Mouse (Mus musculus): ENCODE measurements around the gene 2410004P03Rik. TPM values are rescaled to one million over a fixed set of nuclear protein-coding genes. Genes with fewer than 3 reads are reported as not detected.

2410004P03Rik gene
- polyA plus RNA-seq (2011; ENCODE audit: insufficient read depth, insufficient read length, low read depth, missing spikeins) = 0.28 and 0.90 TPM in 2 replicates

DNA sequence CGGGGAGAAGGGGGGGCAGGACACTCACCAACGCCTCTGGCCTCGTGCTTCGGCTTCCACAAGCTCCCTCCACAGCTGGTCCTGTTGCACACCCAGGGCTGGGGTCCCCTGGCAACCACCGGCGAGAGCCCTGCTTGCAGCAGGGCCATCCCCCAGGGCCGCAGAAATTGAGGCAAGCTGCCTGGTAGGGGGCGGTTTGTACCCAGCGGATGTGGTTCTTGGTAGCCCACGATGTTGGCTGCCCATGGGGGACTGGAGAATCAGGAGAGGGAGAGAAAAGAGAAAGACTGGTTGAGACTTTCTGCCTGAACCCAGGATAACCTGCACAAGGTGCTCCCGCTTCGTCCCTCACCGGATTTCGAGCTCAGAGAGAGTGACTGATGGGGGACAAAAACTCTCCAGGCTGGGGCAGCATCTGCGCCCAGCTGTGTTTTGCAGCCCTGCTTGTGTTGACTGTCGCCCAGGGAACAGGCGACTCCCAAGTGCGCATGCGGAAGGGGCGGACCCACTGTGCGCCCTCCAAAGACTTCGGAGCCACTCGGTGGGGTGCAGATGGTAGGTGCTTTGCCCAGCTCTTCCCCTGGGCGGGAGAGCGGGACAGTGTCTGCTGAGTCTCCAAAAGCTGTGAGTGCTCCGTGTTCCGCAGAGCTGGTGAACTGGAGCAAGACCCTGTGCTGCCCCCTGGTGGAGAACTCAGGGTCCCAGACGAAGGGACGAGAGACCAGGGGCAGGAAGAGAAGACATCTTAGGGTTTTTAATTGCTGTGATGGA is at the start of gene 2410004P03Rik:
2410004P03Rik (minus strand) TSS at position 628 of the 771 bp plus-strand sequence.
- Histone ChIP-seq H3K36me3 (ENCODE audit: control insufficient read depth, insufficient read depth, low read length, poor library complexity, severe bottlenecking) (no peaks in the 10 kb centered on the region), H3K9me3 (replicated peaks; ENCODE audit: control insufficient read depth, insufficient read depth, low read length, poor library complexity, severe bottlenecking) (peaks cover 4% of the 10 kb centered on the region), H3K4me3 (ENCODE audit: low read depth, low read length) (peak within 1 kb of the TSS; percentile 81), H3K9ac (ENCODE audit: low read depth, poor library complexity, severe bottlenecking) (peak within 1 kb of the TSS; percentile 25; the same call in 1 of the 2 replicates), H3K27me3 (ENCODE audit: control insufficient read depth, insufficient read depth, low read length, poor library complexity, severe bottlenecking) (no peaks in the 10 kb centered on the region), H3K27ac (ENCODE audit: insufficient read depth, low read length) (no peak within 1 kb of the TSS), H3K4me1 (ENCODE audit: control insufficient read depth, insufficient read depth, low read length) (no peaks in the 10 kb centered on the region)
- no peak for TF ChIP-seq EP300 (IDR thresholded peaks at IDR 0.05; ENCODE audit: insufficient read depth, low read depth, low read length)
- TF ChIP-seq CTCF (IDR thresholded peaks at IDR 0.05; ENCODE audit: low read depth, low read length) = peak; percentile 90

GRCm38 (mm10) chr12:17061183-17061722 is 49.7 kb upstream of the 2410004P03Rik start:
- H3K9ac ChIP-seq (ENCODE audit: low read depth, poor library complexity, severe bottlenecking) = no peak overlapping the region

GRCm38 (mm10) chr12:17058490-17058889 is 47.0 kb upstream of the 2410004P03Rik start:
- Histone ChIP-seq H3K9ac (ENCODE audit: low read depth, poor library complexity, severe bottlenecking) (no peak overlapping the region), H3K36me3 (ENCODE audit: control insufficient read depth, insufficient read depth, low read length, poor library complexity, severe bottlenecking) (no peaks in the 10 kb centered on the region), H3K4me3 (ENCODE audit: low read depth, low read length) (no peak overlapping the region), H3K27ac (ENCODE audit: insufficient read depth, low read length) (no peak overlapping the region), H3K27me3 (ENCODE audit: control insufficient read depth, insufficient read depth, low read length, poor library complexity, severe bottlenecking) (no peaks in the 10 kb centered on the region), H3K4me1 (ENCODE audit: control insufficient read depth, insufficient read depth, low read length) (no peaks in the 10 kb centered on the region), H3K9me3 (replicated peaks; ENCODE audit: control insufficient read depth, insufficient read depth, low read length, poor library complexity, severe bottlenecking) (no peaks in the 10 kb centered on the region)
- TF ChIP-seq CTCF (IDR thresholded peaks at IDR 0.05; ENCODE audit: low read depth, low read length) = no peak
- TF ChIP-seq POLR2A (IDR thresholded peaks at IDR 0.05; ENCODE audit: insufficient read depth, low read length) = no peak
- no peak for TF ChIP-seq EP300 (IDR thresholded peaks at IDR 0.05; ENCODE audit: insufficient read depth, low read depth, low read length)

More at GRCm38 (mm10) chr12:17061183-17061722, 49.7 kb upstream of the 2410004P03Rik start:
- no peaks in the 10 kb centered on the region for H3K4me1 ChIP-seq (ENCODE audit: control insufficient read depth, insufficient read depth, low read length)
- H3K27ac ChIP-seq (ENCODE audit: insufficient read depth, low read length) = no peak overlapping the region
- H3K9me3 ChIP-seq (replicated peaks; ENCODE audit: control insufficient read depth, insufficient read depth, low read length, poor library complexity, severe bottlenecking) = no peaks in the 10 kb centered on the region
- no peaks in the 10 kb centered on the region for H3K36me3 ChIP-seq (ENCODE audit: control insufficient read depth, insufficient read depth, low read length, poor library complexity, severe bottlenecking)
- TF ChIP-seq CTCF (IDR thresholded peaks at IDR 0.05; ENCODE audit: low read depth, low read length) (no peak), EP300 (IDR thresholded peaks at IDR 0.05; ENCODE audit: insufficient read depth, low read depth, low read length) (no peak), POLR2A (IDR thresholded peaks at IDR 0.05; ENCODE audit: insufficient read depth, low read length) (no peak)
- no peaks in the 10 kb centered on the region for H3K27me3 ChIP-seq (ENCODE audit: control insufficient read depth, insufficient read depth, low read length, poor library complexity, severe bottlenecking)
- H3K4me3 ChIP-seq (ENCODE audit: low read depth, low read length) = no peak overlapping the region

DNA sequence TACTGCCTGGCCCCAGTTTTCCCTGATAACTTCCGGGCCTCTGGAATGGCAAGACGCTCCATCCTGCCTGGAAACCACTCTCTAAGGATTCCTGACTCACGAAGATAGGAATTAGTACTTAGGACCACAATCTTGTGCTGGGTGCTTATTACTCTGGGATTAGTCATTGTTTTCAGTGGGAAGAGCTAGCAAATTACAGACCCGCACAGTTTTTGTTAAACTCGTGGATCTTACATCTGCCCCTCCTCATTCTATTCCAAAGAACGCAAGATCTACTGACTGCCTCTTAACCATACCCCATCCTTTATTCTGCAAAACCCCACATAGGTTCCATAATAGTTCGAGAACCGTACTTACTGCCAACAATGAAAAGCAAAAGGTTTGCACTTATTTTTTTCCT is 45.6 kb upstream of the 2410004P03Rik start:
- Histone ChIP-seq H3K9ac (ENCODE audit: low read depth, poor library complexity, severe bottlenecking) (no peak overlapping the region), H3K36me3 (ENCODE audit: control insufficient read depth, insufficient read depth, low read length, poor library complexity, severe bottlenecking) (no peaks in the 10 kb centered on the region), H3K27ac (ENCODE audit: insufficient read depth, low read length) (no peak overlapping the region), H3K9me3 (replicated peaks; ENCODE audit: control insufficient read depth, insufficient read depth, low read length, poor library complexity, severe bottlenecking) (no peaks in the 10 kb centered on the region), H3K4me3 (ENCODE audit: low read depth, low read length) (no peak overlapping the region), H3K4me1 (ENCODE audit: control insufficient read depth, insufficient read depth, low read length) (no peaks in the 10 kb centered on the region), H3K27me3 (ENCODE audit: control insufficient read depth, insufficient read depth, low read length, poor library complexity, severe bottlenecking) (no peaks in the 10 kb centered on the region)
- TF ChIP-seq CTCF (IDR thresholded peaks at IDR 0.05; ENCODE audit: low read depth, low read length) = no peak
- no peak for TF ChIP-seq EP300 (IDR thresholded peaks at IDR 0.05; ENCODE audit: insufficient read depth, low read depth, low read length)
- no peak for TF ChIP-seq POLR2A (IDR thresholded peaks at IDR 0.05; ENCODE audit: insufficient read depth, low read length)

DNA sequence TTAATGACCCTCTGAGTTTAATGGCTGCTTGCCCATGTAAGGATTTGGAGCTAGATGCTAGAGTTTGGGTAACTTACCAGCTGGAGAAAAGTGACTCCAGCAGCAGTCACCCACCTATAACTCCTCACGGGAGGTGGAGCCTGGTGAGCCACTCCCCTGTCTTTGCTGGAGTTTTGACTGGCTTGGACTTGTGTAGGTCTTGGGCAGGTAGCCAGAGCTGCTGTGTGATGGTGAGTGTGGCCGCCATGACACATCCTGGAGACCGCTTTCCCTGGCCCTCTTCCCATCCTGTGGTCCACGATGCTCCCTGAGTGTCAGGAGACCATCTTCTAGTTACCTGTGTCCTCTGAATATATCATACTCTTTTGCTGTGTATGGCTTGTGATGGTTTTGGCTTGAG is 44.2 kb upstream of the 2410004P03Rik start:
- Histone ChIP-seq H3K4me1 (ENCODE audit: control insufficient read depth, insufficient read depth, low read length) (no peaks in the 10 kb centered on the region), H3K36me3 (ENCODE audit: control insufficient read depth, insufficient read depth, low read length, poor library complexity, severe bottlenecking) (no peaks in the 10 kb centered on the region), H3K9me3 (replicated peaks; ENCODE audit: control insufficient read depth, insufficient read depth, low read length, poor library complexity, severe bottlenecking) (no peaks in the 10 kb centered on the region), H3K27me3 (ENCODE audit: control insufficient read depth, insufficient read depth, low read length, poor library complexity, severe bottlenecking) (no peaks in the 10 kb centered on the region), H3K4me3 (ENCODE audit: low read depth, low read length) (no peak overlapping the region), H3K9ac (ENCODE audit: low read depth, poor library complexity, severe bottlenecking) (no peak overlapping the region), H3K27ac (ENCODE audit: insufficient read depth, low read length) (no peak overlapping the region)
- TF ChIP-seq POLR2A (IDR thresholded peaks at IDR 0.05; ENCODE audit: insufficient read depth, low read length) (no peak), CTCF (IDR thresholded peaks at IDR 0.05; ENCODE audit: low read depth, low read length) (no peak), EP300 (IDR thresholded peaks at IDR 0.05; ENCODE audit: insufficient read depth, low read depth, low read length) (no peak)

DNA sequence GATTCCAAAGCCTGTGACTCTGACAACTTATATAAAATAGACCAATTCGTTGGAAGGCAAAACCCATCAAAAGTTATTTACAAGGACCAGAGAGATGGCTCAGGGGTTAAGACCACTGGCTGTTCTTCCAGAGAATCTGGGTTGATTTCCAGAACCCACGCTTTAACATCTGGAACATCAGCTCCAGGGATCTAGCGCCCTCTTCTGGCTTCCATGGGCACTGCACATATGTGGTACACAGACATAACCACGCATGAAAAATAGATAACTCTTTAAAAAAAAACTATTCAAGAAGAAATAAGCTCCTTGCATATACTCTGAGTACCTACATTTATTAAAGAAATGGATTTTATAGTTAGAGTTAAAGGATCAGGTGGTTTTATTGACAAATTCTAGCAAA is 43.2 kb upstream of the 2410004P03Rik start:
- no peaks in the 10 kb centered on the region for H3K27me3 ChIP-seq (ENCODE audit: control insufficient read depth, insufficient read depth, low read length, poor library complexity, severe bottlenecking)
- H3K9ac ChIP-seq (ENCODE audit: low read depth, poor library complexity, severe bottlenecking) = no peak overlapping the region
- H3K4me3 ChIP-seq (ENCODE audit: low read depth, low read length) = no peak overlapping the region
- H3K9me3 ChIP-seq (replicated peaks; ENCODE audit: control insufficient read depth, insufficient read depth, low read length, poor library complexity, severe bottlenecking) = no peaks in the 10 kb centered on the region
- H3K36me3 ChIP-seq (ENCODE audit: control insufficient read depth, insufficient read depth, low read length, poor library complexity, severe bottlenecking) = no peaks in the 10 kb centered on the region
- TF ChIP-seq EP300 (IDR thresholded peaks at IDR 0.05; ENCODE audit: insufficient read depth, low read depth, low read length) = no peak
- TF ChIP-seq CTCF (IDR thresholded peaks at IDR 0.05; ENCODE audit: low read depth, low read length) = peak; percentile 50
- no peaks in the 10 kb centered on the region for H3K4me1 ChIP-seq (ENCODE audit: control insufficient read depth, insufficient read depth, low read length)
- no peak overlapping the region for H3K27ac ChIP-seq (ENCODE audit: insufficient read depth, low read length)
